In genomic region chr4:56090796-56091195, GRCm38 (mm10) we compare ENCODE assay signal across 13 mouse cellular contexts.
DNase-seq lines count a peak whose midpoint lies in the region; ATAC-seq lines count a peak whose summit lies in the region.
"Had no signal": no experiment of that assay in that cellular context is flagged by ENCODE, and none has a peak within 500 bp of the region (broad histone marks: within the 10 kb centered on the region; RNA-seq: fewer than 3 reads in every experiment).

No protein-coding gene starts in this region.

- no peak overlapping the region for H3K9ac ChIP-seq in hindbrain, embryonic 16.5 days (ENCODE audit: low read depth, low read length)
- no peak overlapping the region for H3K9ac ChIP-seq in hindbrain, embryonic 12.5 days
- H3K9ac ChIP-seq: limb, embryonic 13.5 days; liver, postnatal 0 days had no signal

- peak; percentile 68; the same call in 1 of the 2 replicates for ATAC-seq in hindbrain, embryonic 16.5 days
- no peak for ATAC-seq in hindbrain, embryonic 12.5 days (ENCODE audit: low FRiP score)
- ATAC-seq: liver, postnatal 0 days had no signal

- no peak overlapping the region for H3K27ac ChIP-seq in hindbrain, embryonic 16.5 days (ENCODE audit: low read depth, low read length)
- no peak overlapping the region for H3K27ac ChIP-seq in hindbrain, embryonic 12.5 days
- H3K27ac ChIP-seq: forebrain, embryonic 10.5 days; limb, embryonic 13.5 days had no signal

- H3K4me1 ChIP-seq in hindbrain, embryonic 16.5 days (ENCODE audit: control insufficient read depth, insufficient read depth, low read depth, low read length): no peaks in the 10 kb centered on the region; the same call in 1 of the 2 replicates
- H3K4me1 ChIP-seq in hindbrain, embryonic 12.5 days: peaks cover 11% of the 10 kb centered on the region; the same call in 1 of the 2 replicates

- H3K36me3 ChIP-seq in hindbrain, embryonic 16.5 days (ENCODE audit: control insufficient read depth, insufficient read depth, low read length): no peaks in the 10 kb centered on the region
- no peaks in the 10 kb centered on the region for H3K36me3 ChIP-seq in hindbrain, embryonic 12.5 days
- H3K36me3 ChIP-seq: forebrain, embryonic 10.5 days; limb, embryonic 13.5 days had no signal

- H3K4me2 ChIP-seq in hindbrain, embryonic 16.5 days (ENCODE audit: low read length): no peak overlapping the region
- no peak overlapping the region for H3K4me2 ChIP-seq in hindbrain, embryonic 12.5 days (replicated peaks)
- H3K4me2 ChIP-seq: limb, embryonic 13.5 days had no signal

- no peaks in the 10 kb centered on the region for H3K27me3 ChIP-seq in hindbrain, embryonic 16.5 days (replicated peaks; ENCODE audit: control insufficient read depth, insufficient read depth, low read length)
- H3K27me3 ChIP-seq in hindbrain, embryonic 12.5 days: no peaks in the 10 kb centered on the region
- H3K27me3 ChIP-seq: limb, embryonic 13.5 days had no signal

- WGBS in hindbrain, embryonic 16.5 days: 88% methylated on average over 1 of the region's 1 CpGs
- WGBS in hindbrain, embryonic 12.5 days: 100% methylated on average over 1 of the region's 1 CpGs

- H3K9me3 ChIP-seq in hindbrain, embryonic 16.5 days (ENCODE audit: control insufficient read depth, low read length): no peaks in the 10 kb centered on the region
- no peaks in the 10 kb centered on the region for H3K9me3 ChIP-seq in hindbrain, embryonic 12.5 days (replicated peaks)
- H3K9me3 ChIP-seq: forebrain, embryonic 10.5 days; limb, embryonic 13.5 days had no signal

- H3K4me3 ChIP-seq in hindbrain, embryonic 16.5 days (ENCODE audit: low read length): no peak overlapping the region
- no peak overlapping the region for H3K4me3 ChIP-seq in hindbrain, embryonic 12.5 days
- H3K4me3 ChIP-seq: forebrain, embryonic 10.5 days; limb, embryonic 13.5 days had no signal

- DNase-seq in adrenal gland, adult 2 months: peak; percentile 43
- DNase-seq in adrenal gland, postnatal 4 days (ENCODE audit: low spot score in 2 of 2): no peak
- peak; percentile 54 for DNase-seq in cerebellum, adult 11-12 months
- DNase-seq in gastrocnemius, adult 8-10 months (ENCODE audit: low spot score in 2 of 2): peak; percentile 3 to 4
- DNase-seq in lung, postnatal 14 days: no peak
- no peak for DNase-seq in kidney, postnatal 4 days
- DNase-seq: liver, postnatal 0 days; right cerebral cortex, postnatal 25 days; thymus, postnatal 25 days had no signal

Comparison
In these comparisons a context has a peak if more than half of its experiments do, and no peak if none do; other contexts are left out.
1. DNase-seq: peak in adrenal gland, adult 2 months (single experiment), cerebellum, adult 11-12 months (single experiment) and gastrocnemius, adult 8-10 months (2 of 2); none in adrenal gland, postnatal 4 days (0 of 2), lung, postnatal 14 days (single experiment) and kidney, postnatal 4 days (0 of 2).